Comparison of ENCODE assay signal across 10 mouse cellular contexts in genomic region chr2:144279742-144280141, GRCm38 (mm10). TPM values are rescaled to one million over a fixed set of nuclear protein-coding genes. Genes with fewer than 3 reads are reported as not detected.
A peak's percentile ranks its signal among the peaks of the same experiment; 100 is the strongest.
DNase-seq lines count a peak whose midpoint lies in the region; ATAC-seq lines count a peak whose summit lies in the region.
"Had no signal": no experiment of that assay in that cellular context is flagged by ENCODE, and none has a peak within 500 bp of the region (broad histone marks: within the 10 kb centered on the region; RNA-seq: fewer than 3 reads in every experiment).

No protein-coding gene starts in this region.

- H3K36me3 ChIP-seq in embryonic facial prominence, embryonic 14.5 days (ENCODE audit: control insufficient read depth, insufficient read depth, low read length) = peaks cover 23% of the 10 kb centered on the region
- peaks cover 36% of the 10 kb centered on the region for H3K36me3 ChIP-seq in embryonic facial prominence, embryonic 10.5 days (replicated peaks)

- ATAC-seq in embryonic facial prominence, embryonic 14.5 days (ENCODE audit: low read depth) = no peak; the same call in 1 of the 2 replicates

- H3K4me3 ChIP-seq in embryonic facial prominence, embryonic 14.5 days (ENCODE audit: low read depth, low read length) = no peak overlapping the region
- H3K4me3 ChIP-seq in embryonic facial prominence, embryonic 10.5 days = no peak overlapping the region

- H3K4me1 ChIP-seq in embryonic facial prominence, embryonic 14.5 days (ENCODE audit: control insufficient read depth, insufficient read depth, low read length) = peaks cover 4% of the 10 kb centered on the region; the same call in 1 of the 2 replicates
- peaks cover 23% of the 10 kb centered on the region for H3K4me1 ChIP-seq in embryonic facial prominence, embryonic 10.5 days

- H3K27ac ChIP-seq in embryonic facial prominence, embryonic 14.5 days (replicated peaks; ENCODE audit: low read depth, low read length) = no peak overlapping the region
- no peak overlapping the region for H3K27ac ChIP-seq in embryonic facial prominence, embryonic 10.5 days (replicated peaks)
- H3K27ac ChIP-seq: liver, embryonic 14.5 days had no signal

- H3K9me3 ChIP-seq in embryonic facial prominence, embryonic 14.5 days (ENCODE audit: control insufficient read depth, low read length) = no peaks in the 10 kb centered on the region
- H3K9me3 ChIP-seq in embryonic facial prominence, embryonic 10.5 days = no peaks in the 10 kb centered on the region

- H3K27me3 ChIP-seq in embryonic facial prominence, embryonic 14.5 days (replicated peaks; ENCODE audit: control insufficient read depth, insufficient read depth, low read length) = no peaks in the 10 kb centered on the region
- no peaks in the 10 kb centered on the region for H3K27me3 ChIP-seq in embryonic facial prominence, embryonic 10.5 days (replicated peaks; ENCODE audit: low read depth, poor library complexity, severe bottlenecking)

- H3K9ac ChIP-seq in embryonic facial prominence, embryonic 14.5 days (ENCODE audit: low read depth, low read length) = no peak overlapping the region
- H3K9ac ChIP-seq: liver, embryonic 14.5 days had no signal

- no peak overlapping the region for H3K4me2 ChIP-seq in embryonic facial prominence, embryonic 14.5 days (ENCODE audit: low read depth, low read length)

- peak; percentile 50 for DNase-seq in embryonic facial prominence, embryonic 14.5 days (ENCODE audit: low spot score)
- DNase-seq in embryonic facial prominence, embryonic 10.5 days (ENCODE audit: low spot score) = no peak
- DNase-seq in spleen, postnatal 36 days (ENCODE audit: low spot score in 2 of 2) = peak; percentile 21 to 33
- no peak for DNase-seq in spleen, adult 18-20 months
- peak; percentile 92 for DNase-seq in kidney, adult 9 months
- peak; percentile 78 for DNase-seq in testis, postnatal 14 days (ENCODE audit: low spot score)
- no peak for DNase-seq in thymus, postnatal 4 days
- no peak for DNase-seq in layer of hippocampus, postnatal 10 days (ENCODE audit: low spot score in 2 of 2)

- WGBS in embryonic facial prominence, embryonic 14.5 days = 80% methylated on average over 5 of the region's 5 CpGs
- WGBS in embryonic facial prominence, embryonic 10.5 days = 92% methylated on average over 5 of the region's 5 CpGs

RNA-seq across cellular contexts. Expression of gene Snx5, which starts 9.0 kb away (rescaled TPM):
- 111 and 120 TPM in 2 replicates for polyA plus RNA-seq in embryonic facial prominence, embryonic 14.5 days (2014; fragmentation: Nextera tagmentation; extraction: Ambion mirVana)
- 128 and 138 TPM in 2 replicates for polyA plus RNA-seq in embryonic facial prominence, embryonic 10.5 days (2016; fragmentation: Nextera tagmentation; extraction: Ambion mirVana)
- total RNA-seq in layer of hippocampus, postnatal 10 days (2021) = 10 to 100 TPM; 67.9 to 68.7 TPM

RNA-seq across cellular contexts. Expression of gene Mgme1, which starts 9.3 kb away (rescaled TPM):
- 15.5 and 16.7 TPM in 2 replicates for polyA plus RNA-seq in embryonic facial prominence, embryonic 14.5 days (2014; fragmentation: Nextera tagmentation; extraction: Ambion mirVana)
- 23.2 and 25.1 TPM in 2 replicates for polyA plus RNA-seq in embryonic facial prominence, embryonic 10.5 days (2016; fragmentation: Nextera tagmentation; extraction: Ambion mirVana)
- 1 to 10 TPM; 2.9 to 3.2 TPM for total RNA-seq in layer of hippocampus, postnatal 10 days (2021)

RNA-seq across cellular contexts. Expression of gene Ovol2, which starts 52.2 kb away (rescaled TPM):
- 1.1 and 3.0 TPM in 2 replicates for polyA plus RNA-seq in embryonic facial prominence, embryonic 14.5 days (2014; fragmentation: Nextera tagmentation; extraction: Ambion mirVana)
- polyA plus RNA-seq in embryonic facial prominence, embryonic 10.5 days (2016; fragmentation: Nextera tagmentation; extraction: Ambion mirVana) = 0.71 and 1.0 TPM in 2 replicates
- total RNA-seq in layer of hippocampus, postnatal 10 days (2021) = 1 to 10 TPM; 1.5 to 2.1 TPM
- total RNA-seq: gastrocnemius, adult 8-10 months had no signal

Comparison
In these comparisons a context has a peak if more than half of its experiments do, and no peak if none do; other contexts are left out.
1. DNase-seq: peak in embryonic facial prominence, embryonic 14.5 days (single experiment), spleen, postnatal 36 days (2 of 2), kidney, adult 9 months (single experiment) and testis, postnatal 14 days (single experiment); none in embryonic facial prominence, embryonic 10.5 days (single experiment), spleen, adult 18-20 months (0 of 2), thymus, postnatal 4 days (single experiment) and layer of hippocampus, postnatal 10 days (0 of 2).